In genomic region chr3:140452513-140452912, GRCm38 (mm10) we compare ENCODE assay signal across 26 mouse cellular contexts.
DNase-seq lines count a peak whose midpoint lies in the region; ATAC-seq and TF ChIP-seq lines count a peak whose summit lies in the region.
"Had no signal": no experiment of that assay in that cellular context is flagged by ENCODE, and none has a peak within 500 bp of the region (broad histone marks: within the 10 kb centered on the region; RNA-seq: fewer than 3 reads in every experiment).

No protein-coding gene starts in this region.

- no peaks in the 10 kb centered on the region for H3K27me3 ChIP-seq in limb, embryonic 14.5 days (ENCODE audit: control insufficient read depth, insufficient read depth, low read length)
- H3K27me3 ChIP-seq in limb, embryonic 10.5 days (ENCODE audit: low read depth, poor library complexity, severe bottlenecking): no peaks in the 10 kb centered on the region
- H3K27me3 ChIP-seq: CH12.LX; heart, embryonic 12.5 days; liver, embryonic 15.5 days; Patski had no signal

- no peaks in the 10 kb centered on the region for H3K4me1 ChIP-seq in limb, embryonic 14.5 days (ENCODE audit: control insufficient read depth, insufficient read depth, low read length)
- no peaks in the 10 kb centered on the region for H3K4me1 ChIP-seq in limb, embryonic 10.5 days
- H3K4me1 ChIP-seq: forebrain, embryonic 10.5 days; heart, embryonic 12.5 days; liver, embryonic 15.5 days had no signal

- H3K36me3 ChIP-seq in limb, embryonic 14.5 days (ENCODE audit: control insufficient read depth, insufficient read depth, low read length): no peaks in the 10 kb centered on the region
- H3K36me3 ChIP-seq in limb, embryonic 10.5 days: no peaks in the 10 kb centered on the region
- H3K36me3 ChIP-seq: forebrain, embryonic 10.5 days; G1E; heart, embryonic 12.5 days; liver, embryonic 15.5 days had no signal

- H3K4me2 ChIP-seq in limb, embryonic 14.5 days (replicated peaks; ENCODE audit: low read depth, low read length, severe bottlenecking): no peak overlapping the region
- H3K4me2 ChIP-seq: heart, embryonic 12.5 days; liver, embryonic 15.5 days had no signal

- H3K9me3 ChIP-seq in limb, embryonic 14.5 days (ENCODE audit: control insufficient read depth, low read length): no peaks in the 10 kb centered on the region
- no peaks in the 10 kb centered on the region for H3K9me3 ChIP-seq in limb, embryonic 10.5 days (replicated peaks)
- H3K9me3 ChIP-seq: forebrain, embryonic 10.5 days; G1E; heart, embryonic 12.5 days; liver, embryonic 15.5 days had no signal

- 66% methylated on average over 8 of the region's 8 CpGs for WGBS in limb, embryonic 14.5 days
- WGBS in limb, embryonic 10.5 days: 83% methylated on average over 8 of the region's 8 CpGs

- no peak overlapping the region for H3K27ac ChIP-seq in limb, embryonic 14.5 days (replicated peaks; ENCODE audit: low read depth, low read length)
- H3K27ac ChIP-seq in limb, embryonic 10.5 days: no peak overlapping the region
- H3K27ac ChIP-seq: forebrain, embryonic 10.5 days; layer of hippocampus, adult 2 months; liver, embryonic 15.5 days; macrophage had no signal

- no peak for TF ChIP-seq POLR2A in limb, embryonic 14.5 days (IDR thresholded peaks at IDR 0.05; ENCODE audit: borderline replicate concordance, extremely low read depth, insufficient read depth, insufficient read length)

- ATAC-seq in frontal cortex, adult (ENCODE audit: low TSS enrichment): peak; percentile 99
- ATAC-seq in limb, embryonic 14.5 days (ENCODE audit: low FRiP score, low read depth): no peak
- ATAC-seq: intestine, postnatal 0 days; lung, postnatal 0 days; Patski had no signal

- no peak for DNase-seq in frontal cortex, postnatal 25 days (ENCODE audit: low spot score in 2 of 2)
- DNase-seq in limb, embryonic 14.5 days (ENCODE audit: low spot score): peak; percentile 11
- no peak for DNase-seq in limb, embryonic 10.5 days (ENCODE audit: low spot score)
- DNase-seq in retina, embryonic 14.5 days (ENCODE audit: low spot score): peak; percentile 6
- no peak for DNase-seq in retina, postnatal 1 day
- DNase-seq in thymus, adult 18-20 months: no peak
- DNase-seq: B cell, adult 2 months; cerebellum, adult 18-20 months; cerebellum, postnatal 14 days; gastrocnemius, postnatal 25 days; heart, adult 18-20 months; heart, postnatal 10 days; kidney, postnatal 25 days; liver; thymus, postnatal 36 days had no signal

- H3K4me3 ChIP-seq in limb, embryonic 14.5 days (replicated peaks; ENCODE audit: low read length): no peak overlapping the region
- H3K4me3 ChIP-seq in limb, embryonic 10.5 days: no peak overlapping the region
- H3K4me3 ChIP-seq: forebrain, embryonic 10.5 days; heart, embryonic 12.5 days; layer of hippocampus, adult 2 months; liver, embryonic 15.5 days had no signal

- no peak overlapping the region for H3K9ac ChIP-seq in limb, embryonic 14.5 days (ENCODE audit: low read depth, low read length, severe bottlenecking)
- H3K9ac ChIP-seq: heart, embryonic 12.5 days; liver, embryonic 15.5 days had no signal

Comparison
In these comparisons a context has a peak if more than half of its experiments do, and no peak if none do; other contexts are left out.
1. DNase-seq: peak in limb, embryonic 14.5 days (single experiment) and retina, embryonic 14.5 days (single experiment); none in frontal cortex, postnatal 25 days (0 of 2), limb, embryonic 10.5 days (single experiment), retina, postnatal 1 day (single experiment) and thymus, adult 18-20 months (0 of 2).